Mouse (Mus musculus): ENCODE measurements around the gene Chadl. TPM values are rescaled to one million over a fixed set of nuclear protein-coding genes. Genes with fewer than 3 reads are reported as not detected.
"Not testable (repeated sequence)": the region's sequence is repeated elsewhere in the genome, so short reads cannot be mapped to it uniquely, and the experiment has no call there.

The Chadl gene
- total RNA-seq, 2 experiments from 2014 or later = 0.57 TPM; not detected in 1

DNA sequence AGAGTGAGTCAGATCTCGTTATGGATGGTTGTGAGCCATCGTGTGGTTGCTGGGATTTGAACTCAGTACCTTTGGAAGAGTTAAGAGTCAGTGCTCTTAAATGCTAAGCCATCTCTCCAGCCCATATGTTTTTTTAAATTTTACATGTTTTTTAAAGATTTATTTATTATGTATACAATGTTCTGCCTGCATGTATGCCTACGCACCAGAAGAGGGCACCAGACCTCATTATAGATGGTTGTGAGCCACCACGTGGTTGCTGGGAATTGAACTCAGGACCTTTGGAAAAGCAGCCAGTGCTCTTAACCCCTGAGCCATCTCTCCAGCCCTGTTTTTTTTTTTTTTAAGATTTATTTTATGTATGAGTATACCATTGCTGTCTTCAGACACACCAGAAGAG is 4.3 kb upstream of the Chadl start:
- not testable (repeated sequence) for ATAC-seq (replicated peaks; ENCODE audit: poor library complexity)

DNA sequence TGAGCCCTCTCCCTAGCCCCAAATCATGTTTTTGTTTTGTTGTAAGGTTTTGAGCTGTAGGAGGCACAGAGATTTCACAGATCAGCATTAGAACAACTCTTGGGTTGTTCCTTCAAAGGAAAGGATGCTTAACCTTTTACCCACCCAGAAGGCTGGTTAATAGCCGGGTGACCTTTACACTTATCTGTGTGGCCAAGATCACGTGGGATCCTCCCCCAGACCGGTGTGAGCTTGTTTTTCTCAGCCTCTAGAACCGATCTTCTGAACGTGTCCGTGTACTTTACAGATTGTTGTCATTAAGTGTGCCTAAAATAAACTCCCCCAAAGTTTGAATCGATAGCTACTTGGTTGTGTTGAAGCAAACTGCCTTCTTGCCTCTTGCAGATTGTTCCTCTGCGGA is 3.5 kb upstream of the Chadl start:
- no peak for ATAC-seq (replicated peaks; ENCODE audit: poor library complexity)

DNA sequence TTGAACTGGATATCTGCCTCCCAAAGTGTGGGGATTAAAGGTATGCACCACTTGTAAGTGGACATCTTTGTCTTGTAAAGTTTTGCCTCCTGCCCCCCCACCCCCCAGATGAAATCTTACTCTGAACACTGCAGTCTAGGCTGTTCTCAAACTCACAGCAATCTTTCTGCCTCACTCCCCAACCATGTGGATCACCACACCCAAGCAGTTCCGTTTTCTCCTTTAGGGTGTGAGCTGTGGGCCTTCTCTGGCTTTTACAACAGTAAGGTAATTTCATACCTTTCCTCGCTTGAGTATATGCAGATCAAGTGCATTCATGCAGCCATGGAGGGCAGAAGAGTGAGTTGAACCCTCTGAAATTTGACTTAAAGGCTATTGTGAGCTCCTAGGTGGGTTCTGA is 3.1 kb upstream of the Chadl start:
- no peak for ATAC-seq (replicated peaks; ENCODE audit: poor library complexity)

DNA sequence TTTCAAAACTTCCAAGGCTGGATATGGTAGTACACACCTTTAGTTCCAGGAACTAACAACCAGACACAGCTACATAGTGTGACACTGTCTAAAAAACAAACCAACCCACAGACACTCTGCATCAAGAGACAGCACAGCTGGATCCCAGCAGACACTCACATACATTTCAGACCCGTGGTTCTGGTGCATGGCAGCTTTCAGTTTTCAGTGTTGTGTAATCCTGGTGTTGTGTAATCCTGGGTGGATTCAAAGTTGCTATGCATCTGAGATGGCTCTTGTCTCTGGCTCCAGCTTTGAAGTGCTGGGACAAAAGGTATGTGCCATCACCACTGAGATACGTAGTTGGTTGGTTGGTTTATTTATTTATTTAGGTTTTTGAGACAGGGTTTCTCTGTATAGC is 1.4 kb upstream of the Chadl start:
- ATAC-seq (replicated peaks; ENCODE audit: poor library complexity) = peak; percentile 41

DNA sequence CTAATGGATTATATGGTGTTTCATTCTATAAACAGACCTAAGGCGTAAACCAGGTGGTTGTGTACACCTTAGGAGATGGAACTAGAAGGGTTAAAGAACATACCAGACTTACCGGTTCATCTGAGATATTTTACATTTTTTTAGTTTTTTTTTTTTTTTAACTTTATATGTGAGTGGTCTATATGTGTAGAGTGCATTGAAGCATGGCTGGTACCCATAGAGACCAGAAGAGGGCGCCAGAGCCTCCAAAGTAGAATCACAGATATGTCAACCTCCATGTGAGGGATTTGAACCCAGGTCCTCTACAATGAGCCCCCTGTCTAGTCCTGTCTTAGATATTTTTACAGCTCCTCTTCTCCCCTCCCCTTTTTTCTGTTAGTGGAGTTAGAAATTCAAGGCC is 760 bp upstream of the Chadl start:
- peak; percentile 44 for ATAC-seq (replicated peaks; ENCODE audit: poor library complexity)

DNA sequence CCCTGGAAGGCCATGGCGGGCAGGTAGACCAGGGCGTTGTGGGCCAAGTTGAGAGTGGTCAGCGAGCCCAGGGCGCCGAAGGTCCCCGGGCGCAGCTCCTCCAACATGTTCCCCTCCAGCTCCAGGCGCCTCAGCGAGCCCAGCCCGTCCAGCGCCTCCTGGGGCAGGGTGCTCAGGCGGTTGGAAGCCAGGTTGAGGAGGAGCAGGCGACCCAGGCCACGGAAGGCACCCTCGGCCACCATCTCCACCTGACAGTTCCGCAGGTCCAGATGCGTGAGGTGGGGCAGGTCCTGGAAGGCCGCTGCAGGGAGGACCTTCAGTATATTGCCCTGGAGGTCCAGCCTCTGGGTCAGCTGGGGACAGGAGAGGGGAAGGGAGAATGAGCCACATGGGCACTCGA is 2.2 kb downstream of the Chadl start:
- ATAC-seq (replicated peaks; ENCODE audit: poor library complexity) = no peak

DNA sequence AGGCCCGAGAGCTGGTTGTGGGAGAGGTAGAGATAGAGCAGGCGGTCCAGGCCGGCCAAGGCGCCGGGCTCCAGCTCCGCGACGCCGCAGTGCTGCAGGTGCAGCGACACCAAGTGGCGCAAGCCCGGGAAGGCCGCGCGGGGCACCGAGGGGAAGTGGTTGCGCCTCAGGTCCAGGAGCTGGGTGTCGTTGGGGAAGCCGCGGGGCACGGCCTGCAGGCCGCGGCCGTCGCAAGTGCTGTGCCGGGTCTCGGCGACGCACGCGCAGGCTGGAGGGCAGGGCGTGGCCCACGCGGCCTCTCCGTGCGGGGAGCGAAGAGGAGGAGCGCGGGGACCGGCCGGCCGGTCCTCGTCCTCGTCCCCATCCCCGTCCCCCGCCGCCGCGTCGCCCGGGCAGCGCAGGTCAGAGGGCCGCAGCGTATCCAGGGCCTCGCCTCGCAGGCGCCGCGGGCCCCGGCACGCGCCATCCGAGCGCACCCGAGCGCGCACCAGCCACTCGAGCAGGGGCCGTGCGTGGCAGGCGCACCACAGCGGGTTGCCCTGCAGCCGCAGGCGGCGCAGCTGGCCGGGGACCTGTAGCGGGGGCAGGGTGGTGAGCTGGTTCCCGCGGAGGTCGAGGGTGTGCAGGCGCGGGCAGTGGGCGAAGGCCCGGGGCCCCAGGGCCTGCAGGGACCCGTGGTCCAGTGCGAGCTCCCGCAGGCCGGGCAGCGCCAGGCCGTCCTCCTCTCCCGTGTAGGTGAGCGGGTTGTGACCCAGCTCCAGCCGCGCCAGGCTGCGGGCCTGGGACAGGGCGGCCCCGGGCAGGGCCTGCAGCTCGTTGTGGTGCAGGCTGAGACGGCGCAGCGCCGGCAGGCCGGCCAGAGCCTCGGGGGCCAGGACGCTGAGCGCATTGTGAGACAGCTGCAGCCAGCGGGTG is 2.9 kb downstream of the Chadl start:
- ATAC-seq (replicated peaks; ENCODE audit: poor library complexity) = peak; percentile 90

DNA sequence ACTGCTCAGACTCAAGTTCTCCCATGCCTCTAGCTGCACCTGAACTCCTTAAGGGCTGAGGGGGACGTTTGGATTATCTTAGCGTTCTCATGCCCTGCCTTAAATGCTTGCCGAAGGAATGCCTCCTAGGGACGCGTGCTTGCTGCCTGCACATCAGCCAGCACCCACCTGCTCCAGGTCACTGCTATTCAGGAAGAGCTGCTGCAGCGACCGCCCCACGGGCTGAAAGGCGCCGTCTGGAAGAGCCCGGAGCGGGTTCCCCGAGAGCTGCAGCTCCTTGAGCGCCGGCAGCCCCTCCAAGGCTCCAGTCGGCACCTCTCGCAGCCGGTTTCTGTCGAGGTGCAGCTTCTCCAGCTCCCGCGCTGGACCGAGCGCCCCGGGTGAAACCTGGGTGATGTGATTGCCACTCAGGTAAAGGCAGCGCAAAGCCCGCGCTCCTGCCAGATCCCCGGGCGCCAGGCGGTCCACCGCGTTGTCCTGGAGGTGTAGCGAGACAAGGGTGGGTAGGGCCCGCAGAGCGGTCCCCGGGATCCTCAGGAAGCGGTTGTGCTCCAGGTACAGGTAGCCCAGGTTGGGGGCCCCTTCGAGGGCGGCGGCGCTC is 3.6 kb downstream of the Chadl start:
- ATAC-seq (replicated peaks; ENCODE audit: poor library complexity) = no peak

DNA sequence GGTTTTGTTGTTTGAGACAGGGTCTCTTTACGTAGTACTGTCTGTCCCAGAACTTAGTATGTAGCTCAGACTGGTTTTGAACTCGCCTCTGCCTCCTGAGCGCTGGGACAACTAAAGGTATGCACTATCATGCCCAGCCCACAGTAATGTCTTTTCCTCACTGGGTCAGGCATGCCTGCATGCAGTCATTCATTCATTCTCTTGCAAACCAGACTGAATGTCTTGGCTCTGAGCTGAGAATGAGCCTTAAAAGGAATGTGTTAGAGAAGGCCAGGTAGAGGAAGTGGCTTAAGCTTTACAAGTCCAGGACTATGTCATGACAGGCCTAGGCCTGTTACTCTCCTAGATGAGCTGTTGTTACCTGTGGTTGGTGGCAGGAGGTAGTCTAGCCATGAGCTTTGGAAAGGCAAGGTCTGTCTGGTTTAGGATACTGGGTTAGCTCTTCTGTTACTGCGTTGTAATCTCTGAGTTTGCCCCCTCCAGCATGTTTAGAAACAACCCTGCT is 16.7 kb downstream of the Chadl start:
- ATAC-seq (replicated peaks; ENCODE audit: poor library complexity) = no peak

DNA sequence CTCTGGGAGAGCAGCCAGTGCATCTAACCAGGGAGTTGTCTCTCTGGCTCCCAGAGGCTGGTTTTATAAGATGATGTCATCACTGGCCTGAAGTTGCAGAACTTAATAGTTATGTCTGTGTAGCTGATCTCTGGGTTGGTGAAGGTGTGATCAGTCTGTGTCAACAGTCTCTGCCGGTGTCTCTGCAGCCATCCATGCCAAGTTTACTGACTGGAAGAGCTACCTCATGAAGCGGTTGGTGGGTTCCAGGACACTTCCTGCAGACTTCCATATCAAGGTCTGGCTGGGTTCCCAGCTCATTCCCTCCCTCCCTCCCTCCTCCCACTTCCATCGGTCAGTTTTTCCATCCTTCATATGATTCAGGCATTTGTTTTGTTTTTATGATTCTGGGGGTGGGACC is 20.4 kb downstream of the Chadl start:
- ATAC-seq (replicated peaks; ENCODE audit: poor library complexity) = no peak

DNA sequence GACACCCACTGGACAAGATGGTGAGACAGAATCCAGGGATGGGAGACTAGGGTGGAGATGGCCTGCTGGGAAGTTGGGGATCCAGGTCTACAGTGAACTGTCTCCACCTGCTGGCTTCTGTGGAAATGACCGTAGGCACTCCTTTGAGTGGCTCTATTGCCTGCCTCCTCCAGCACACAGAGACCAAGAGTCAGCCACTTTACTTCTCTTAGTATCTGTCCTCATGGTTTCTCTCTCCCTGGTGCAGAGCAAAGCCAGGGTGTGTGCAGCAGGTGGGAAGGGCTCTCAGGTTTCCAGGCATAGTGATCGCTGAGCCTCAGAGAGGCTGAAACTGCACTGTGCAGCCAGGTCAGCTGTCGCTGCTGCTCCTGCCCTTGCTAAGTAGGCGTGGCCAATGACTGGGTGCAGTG is 26.9 kb downstream of the Chadl start:
- peak; percentile 86 for ATAC-seq (replicated peaks; ENCODE audit: poor library complexity)

DNA sequence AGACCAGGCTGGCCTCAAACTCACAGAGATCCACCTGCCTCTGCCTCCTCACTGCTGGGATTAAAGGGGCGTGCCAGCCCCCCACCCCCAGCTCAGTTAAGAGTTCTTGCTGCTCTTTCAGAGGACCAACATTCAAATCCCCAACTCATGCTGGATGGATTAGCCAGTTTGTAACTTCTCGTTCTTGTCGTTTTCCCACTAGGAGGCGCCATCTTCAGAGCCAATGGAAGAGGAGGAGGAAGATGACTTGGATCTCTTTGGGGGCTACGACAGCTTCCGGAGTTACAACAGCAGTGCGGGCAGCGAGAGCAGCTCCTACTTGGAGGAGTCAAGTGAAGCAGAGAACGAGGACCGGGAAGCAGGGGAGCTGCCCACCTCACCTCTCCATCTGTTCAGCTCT is 30.1 kb downstream of the Chadl start:
- ATAC-seq (replicated peaks; ENCODE audit: poor library complexity) = no peak

DNA sequence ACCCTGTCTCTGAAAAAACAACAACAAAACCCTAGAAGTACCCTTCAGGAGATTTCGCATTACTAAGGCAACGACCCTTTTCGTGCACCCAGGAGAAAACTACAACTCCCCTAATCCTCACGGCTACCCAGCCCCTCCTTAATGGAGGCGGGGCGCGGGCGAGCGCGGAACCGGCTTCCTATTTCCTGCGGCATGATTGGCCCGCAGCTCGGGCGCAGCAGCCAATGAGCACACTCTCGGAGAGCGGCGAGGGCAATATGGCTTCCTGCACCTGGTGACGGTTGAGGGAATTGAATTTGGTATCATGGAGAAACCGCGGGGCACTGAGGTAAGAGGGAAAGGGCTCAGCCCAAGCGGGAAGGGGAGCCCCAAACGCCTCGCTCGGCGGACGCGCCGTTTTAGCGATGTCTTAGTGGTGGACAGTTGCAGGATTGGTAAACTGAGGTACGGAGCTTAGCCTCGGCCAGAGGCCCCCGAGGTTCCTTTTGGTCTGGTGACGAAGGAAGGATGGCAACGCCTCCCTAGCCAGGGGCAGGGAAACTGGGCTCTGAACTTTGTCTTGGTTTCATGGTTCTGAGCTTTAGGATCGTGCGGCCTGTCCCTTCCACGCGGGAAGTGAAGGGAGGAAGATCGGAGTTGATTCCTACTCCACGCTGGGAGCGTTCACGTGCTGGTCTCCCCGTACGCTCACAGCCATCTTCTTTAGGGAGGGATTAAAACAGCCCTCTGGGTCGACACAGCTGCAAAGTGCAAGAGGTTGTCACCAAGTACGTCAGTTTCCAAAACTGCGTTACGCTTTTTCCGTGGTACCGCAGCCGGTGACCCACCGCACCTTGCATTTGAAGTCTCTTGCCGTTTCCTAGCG is 33.2 kb downstream of the Chadl start, which contains the start of gene L3mbtl2:
TSS of gene L3mbtl2 (plus strand) at position 193 of the 865 bp plus-strand sequence.
- ATAC-seq (replicated peaks; ENCODE audit: poor library complexity) = peak; percentile 98

DNA sequence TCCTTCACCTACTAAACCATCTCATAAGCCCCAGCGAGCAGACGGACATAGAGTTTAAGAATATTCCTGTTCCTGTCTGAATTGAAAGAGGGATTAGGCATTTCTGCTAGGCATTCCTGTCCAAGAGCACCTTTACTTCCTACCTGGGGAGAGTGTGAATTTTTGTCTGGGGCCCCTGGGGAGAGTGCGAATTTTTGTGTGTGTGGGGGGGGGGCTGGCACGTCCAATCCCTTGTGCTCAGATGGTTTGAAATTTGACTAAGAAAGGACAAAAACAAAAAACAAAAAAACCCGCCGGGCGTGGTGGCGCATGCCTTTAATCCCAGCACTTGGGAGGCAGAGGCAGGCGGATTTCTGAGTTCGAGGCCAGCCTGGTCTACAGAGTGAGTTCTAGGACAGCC is 33.8 kb downstream of the Chadl start:
- ATAC-seq (replicated peaks; ENCODE audit: poor library complexity) = no peak

DNA sequence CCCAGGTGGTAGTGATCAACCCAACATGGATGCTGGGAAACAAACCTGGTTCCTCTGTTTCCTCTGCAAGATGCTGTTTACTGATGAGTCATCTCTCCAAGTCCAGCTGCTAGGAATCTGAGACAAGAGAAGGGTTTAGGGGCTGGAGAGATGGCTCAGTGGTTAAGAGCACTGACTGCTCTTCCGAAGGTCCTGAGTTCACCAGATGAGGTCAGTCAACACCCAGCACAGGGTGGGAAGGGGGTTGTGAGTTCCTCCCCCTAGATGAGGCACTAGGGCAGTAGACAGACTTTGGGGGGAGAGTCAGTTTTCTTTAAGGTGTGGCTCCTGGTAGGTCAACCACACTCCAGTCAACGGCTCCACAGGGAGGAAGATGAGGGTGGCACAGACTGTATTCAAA is 35.4 kb downstream of the Chadl start:
- no peak for ATAC-seq (replicated peaks; ENCODE audit: poor library complexity)

DNA sequence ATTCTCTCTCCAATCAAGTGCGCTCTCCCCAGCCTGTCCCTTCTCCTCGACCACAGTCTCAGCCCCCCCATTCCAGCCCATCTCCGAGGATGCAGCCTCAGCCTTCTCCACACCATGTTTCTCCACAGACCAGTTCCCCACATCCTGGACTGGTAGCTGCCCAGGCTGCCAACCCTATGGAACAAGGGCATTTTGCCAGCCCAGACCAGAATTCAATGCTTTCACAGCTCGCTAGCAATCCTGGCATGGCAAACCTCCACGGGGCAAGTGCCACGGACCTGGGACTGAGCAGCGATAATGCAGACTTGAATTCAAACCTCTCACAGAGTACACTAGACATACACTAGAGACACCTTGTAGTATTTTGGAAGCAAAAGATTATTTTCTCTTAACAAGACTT is 46.5 kb downstream of the Chadl start:
- no peak for ATAC-seq (replicated peaks; ENCODE audit: poor library complexity)

DNA sequence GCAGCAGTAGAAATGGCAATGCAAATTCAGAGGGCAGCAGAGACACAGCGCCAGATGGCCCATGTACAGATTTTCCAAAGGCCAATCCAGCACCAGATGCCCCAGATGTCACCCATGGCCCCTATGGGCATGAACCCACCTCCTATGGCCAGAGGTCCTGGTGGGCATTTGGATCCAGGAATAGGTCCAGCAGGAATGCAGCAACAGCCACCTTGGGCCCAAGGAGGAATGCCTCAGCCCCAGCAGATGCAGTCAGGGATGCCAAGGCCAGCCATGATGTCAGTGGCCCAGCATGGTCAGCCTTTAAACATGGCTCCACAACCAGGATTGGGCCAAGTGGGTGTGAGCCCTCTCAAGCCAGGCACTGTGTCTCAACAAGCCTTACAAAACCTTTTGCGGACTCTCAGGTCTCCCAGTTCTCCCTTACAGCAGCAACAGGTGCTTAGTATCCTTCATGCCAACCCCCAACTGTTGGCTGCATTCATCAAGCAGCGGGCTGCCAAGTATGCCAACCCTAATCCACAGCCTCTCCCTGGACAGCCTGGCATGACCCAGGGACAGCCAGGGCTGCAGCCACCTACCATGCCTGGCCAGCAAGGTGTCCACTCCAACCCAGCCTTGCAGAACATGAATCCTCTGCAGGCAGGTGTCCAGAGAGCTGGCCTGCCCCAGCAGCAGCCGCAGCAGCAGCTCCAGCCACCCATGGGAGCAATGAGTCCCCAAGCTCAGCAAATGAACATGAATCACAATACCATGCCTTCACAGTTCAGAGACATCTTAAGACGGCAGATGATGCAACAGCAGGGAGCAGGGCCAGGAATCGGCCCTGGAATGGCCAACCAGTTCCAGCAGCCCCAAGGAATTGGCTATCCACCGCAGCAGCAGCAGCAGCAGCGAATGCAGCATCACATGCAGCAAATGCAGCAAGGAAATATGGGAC is 47.3 kb downstream of the Chadl start:
- no peak for ATAC-seq (replicated peaks; ENCODE audit: poor library complexity)

Measured in megakaryocyte progenitor cell, adult 5-6 weeks (primary cell).